Mouse (Mus musculus): ENCODE results near the gene Sult2b1.
A peak's percentile ranks its signal among the peaks of the same experiment; 100 is the strongest.

Sult2b1 gene

GRCm38 (mm10) chr7:45725151-45725550 lies 59.3 kb downstream of the Sult2b1 start:
- DNase-seq (ENCODE audit: low read depth) = no peak

- DNase-seq (ENCODE audit: low read depth) = no peak
These were observed 60.7 kb downstream of the Sult2b1 start for GRCm38 (mm10) chr7:45723781-45724180.

- DNase-seq (ENCODE audit: low read depth) = no peak
These were observed 61.2 kb downstream of the Sult2b1 start for GRCm38 (mm10) chr7:45723301-45723700.

GRCm38 (mm10) chr7:45722348-45722713 lies 62.1 kb downstream of the Sult2b1 start:
- DNase-seq (ENCODE audit: low read depth) = no peak

- peak; percentile 40 for DNase-seq (ENCODE audit: low read depth)
These were observed 62.7 kb downstream of the Sult2b1 start for GRCm38 (mm10) chr7:45721642-45722347.

GRCm38 (mm10) chr7:45721234-45721571 lies 63.3 kb downstream of the Sult2b1 start:
- no peak for DNase-seq (ENCODE audit: low read depth)

GRCm38 (mm10) chr7:45720413-45721233 lies 63.8 kb downstream of the Sult2b1 start, which contains the start of gene Fam83e:
TSS of gene Fam83e (plus strand) at chr7:45721212.
- no peak for DNase-seq (ENCODE audit: low read depth)

GRCm38 (mm10) chr7:45719738-45720412 lies 64.6 kb downstream of the Sult2b1 start:
- no peak for DNase-seq (ENCODE audit: low read depth)

GRCm38 (mm10) chr7:45719180-45719579 lies 65.3 kb downstream of the Sult2b1 start:
- DNase-seq (ENCODE audit: low read depth) = no peak

GRCm38 (mm10) chr7:45718331-45718730 lies 66.1 kb downstream of the Sult2b1 start:
- DNase-seq (ENCODE audit: low read depth) = no peak

GRCm38 (mm10) chr7:45717918-45718297 lies 66.6 kb downstream of the Sult2b1 start, which contains the start of gene Sphk2:
TSS of gene Sphk2 (minus strand) at chr7:45718002.
- peak; percentile 99 for DNase-seq (ENCODE audit: low read depth)

GRCm38 (mm10) chr7:45716952-45717917 lies 67.2 kb downstream of the Sult2b1 start:
- peak; percentile 82 for DNase-seq (ENCODE audit: low read depth)

GRCm38 (mm10) chr7:45716460-45716857 lies 68.0 kb downstream of the Sult2b1 start:
- DNase-seq (ENCODE audit: low read depth) = no peak

GRCm38 (mm10) chr7:45715741-45716459 lies 68.6 kb downstream of the Sult2b1 start:
- peak; percentile 65 for DNase-seq (ENCODE audit: low read depth)

GRCm38 (mm10) chr7:45715090-45715708 lies 69.3 kb downstream of the Sult2b1 start, which contains the start of gene Rpl18:
TSS of gene Rpl18 (plus strand) at chr7:45715457.
- DNase-seq (ENCODE audit: low read depth) = peak; percentile 97

- no peak for DNase-seq (ENCODE audit: low read depth)
These were observed 69.8 kb downstream of the Sult2b1 start for GRCm38 (mm10) chr7:45714630-45715089.

- no peak for DNase-seq (ENCODE audit: low read depth)
These were observed 70.5 kb downstream of the Sult2b1 start for GRCm38 (mm10) chr7:45713881-45714520.

- no peak for DNase-seq (ENCODE audit: low read depth)
These were observed 71.1 kb downstream of the Sult2b1 start for GRCm38 (mm10) chr7:45713396-45713795.

- DNase-seq (ENCODE audit: low read depth) = no peak
These were observed 72.3 kb downstream of the Sult2b1 start for GRCm38 (mm10) chr7:45712022-45712757.
